Mouse (Mus musculus) embryonic fibroblast, embryonic 13.5 days (primary cell): Measurements from ENCODE around the gene Eme1.

ENCODE experiments used
- CTCF ChIP-seq: IDR thresholded peaks from 2 replicates; pipeline ENCODE4 v1.5.1; 2011; ENCODE audit warnings: mild to moderate bottlenecking, control low read depth, low read length, moderate library complexity, borderline replicate concordance; ENCODE audit not compliant: insufficient read depth
- POLR2A ChIP-seq: IDR thresholded peaks from 2 replicates; pipeline ENCODE4 v1.6.1; 2011; ENCODE audit warnings: low read depth, mild to moderate bottlenecking, control low read depth, low read length, moderate library complexity

DNA sequence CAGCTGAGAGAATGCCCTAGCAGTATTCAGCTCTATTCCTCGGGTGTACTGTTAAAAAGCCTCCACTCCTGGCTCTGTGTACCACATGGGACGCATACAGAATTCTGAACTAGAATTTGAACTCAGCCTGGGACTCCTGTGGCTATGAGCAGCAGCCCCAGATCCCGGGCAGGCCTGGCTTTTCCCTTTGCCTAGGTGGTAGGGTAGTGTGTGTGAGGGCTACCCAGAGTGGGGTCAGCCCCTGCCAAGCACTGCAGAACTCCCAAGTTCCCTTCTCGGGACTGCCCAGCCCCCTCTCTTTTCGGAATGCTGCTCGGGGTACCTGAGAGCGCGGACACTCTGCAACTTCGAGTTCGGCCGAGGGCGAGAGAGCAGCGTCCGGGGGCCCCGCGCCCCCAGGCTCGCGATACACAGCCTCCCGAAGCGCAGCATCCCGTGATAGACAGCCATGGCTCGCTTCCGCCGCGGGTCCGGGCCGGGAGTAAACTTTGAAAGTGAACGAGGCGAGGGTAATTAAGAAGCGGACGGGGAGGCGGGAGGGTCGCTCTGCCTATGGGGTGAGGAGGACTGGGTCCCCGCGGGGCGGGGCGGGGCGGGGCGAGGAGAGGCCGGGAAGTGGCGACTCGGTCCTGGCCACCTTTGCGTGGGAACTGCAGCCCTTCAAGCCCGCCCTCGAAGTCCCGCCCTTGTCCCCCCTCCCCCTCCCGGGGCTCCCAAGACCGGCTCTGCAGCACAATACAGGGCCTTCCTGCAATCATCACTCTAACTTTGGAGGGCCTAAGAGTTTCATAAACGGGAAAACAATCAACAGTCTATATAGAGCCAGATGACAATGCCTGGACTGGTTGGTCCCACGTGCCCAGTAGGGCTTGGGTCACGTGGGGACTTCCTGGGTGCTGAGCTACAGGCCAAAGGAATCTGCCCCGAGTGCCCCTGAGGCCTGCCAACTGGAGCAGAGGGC lies 52.2 kb downstream of the Eme1 start, which contains the start of gene Acsf2:
- TF ChIP-seq CTCF = no peak
- peak; percentile 49; the same call in 1 of the 2 replicates for TF ChIP-seq POLR2A
